Mouse (Mus musculus): ENCODE measurements around the gene Exosc8. TPM values are rescaled to one million over a fixed set of nuclear protein-coding genes. Genes with fewer than 3 reads are reported as not detected.
"Not testable (repeated sequence)": the region's sequence is repeated elsewhere in the genome, so short reads cannot be mapped to it uniquely, and the experiment has no call there.

Gene Exosc8
- polyA plus RNA-seq, 2 experiments from 2014 or later: 218 to 259 TPM

GRCm38 (mm10) chr3:54734411-54735246 is 564 bp downstream of the Exosc8 start:
- peak; percentile 79 for ATAC-seq

GRCm38 (mm10) chr3:54732371-54732770 is 2.8 kb downstream of the Exosc8 start:
- ATAC-seq: no peak

GRCm38 (mm10) chr3:54731626-54732150 is 3.5 kb downstream of the Exosc8 start:
- no peak for ATAC-seq

- ATAC-seq: peak; percentile 29
These were observed 7.1 kb downstream of the Exosc8 start for GRCm38 (mm10) chr3:54728100-54728499.

GRCm38 (mm10) chr3:54727588-54727987 is 7.6 kb downstream of the Exosc8 start:
- peak; percentile 16 for ATAC-seq

- ATAC-seq: no peak
These were observed 9.8 kb downstream of the Exosc8 start for GRCm38 (mm10) chr3:54725344-54725743.

GRCm38 (mm10) chr3:54723741-54724500 is 11.3 kb downstream of the Exosc8 start:
- peak; percentile 84 for ATAC-seq

GRCm38 (mm10) chr3:54718947-54719346 is 16.2 kb downstream of the Exosc8 start:
- ATAC-seq: no peak

- ATAC-seq: no peak
These were observed 17.8 kb downstream of the Exosc8 start for GRCm38 (mm10) chr3:54717348-54717747.

- no peak for ATAC-seq
These were observed 19.7 kb downstream of the Exosc8 start for GRCm38 (mm10) chr3:54715461-54715860.

- ATAC-seq: no peak
These were observed 20.9 kb downstream of the Exosc8 start, which contains the start of gene Gm21958 for GRCm38 (mm10) chr3:54714253-54714652. Gene Gm21958, minus strand, starts transcription at chr3:54714353.

GRCm38 (mm10) chr3:54708972-54709371 is 26.2 kb downstream of the Exosc8 start:
- ATAC-seq: peak; percentile 93

- ATAC-seq: not testable (repeated sequence)
These were observed 31.1 kb downstream of the Exosc8 start for GRCm38 (mm10) chr3:54704106-54704505.

GRCm38 (mm10) chr3:54699759-54700301 is 35.4 kb downstream of the Exosc8 start:
- ATAC-seq: no peak

- peak; percentile 21 for ATAC-seq
These were observed 42.2 kb downstream of the Exosc8 start for GRCm38 (mm10) chr3:54693056-54693415.

- ATAC-seq: peak; percentile 96
These were observed 42.8 kb downstream of the Exosc8 start, which contains the start of gene Supt20 for GRCm38 (mm10) chr3:54692202-54693055. Gene Supt20, plus strand, starts transcription at chr3:54692807.

GRCm38 (mm10) chr3:54689091-54689490 is 46.1 kb downstream of the Exosc8 start:
- ATAC-seq: no peak

GRCm38 (mm10) chr3:54687245-54687644 is 47.9 kb downstream of the Exosc8 start:
- ATAC-seq: no peak

GRCm38 (mm10) chr3:54685202-54685601 is 50.0 kb downstream of the Exosc8 start:
- no peak for ATAC-seq

GRCm38 (mm10) chr3:54681310-54682204 is 53.6 kb downstream of the Exosc8 start:
- no peak for ATAC-seq
